Mouse (Mus musculus) small intestine, adult 2 months (tissue): ENCODE data around the gene Cpeb1. TPM values are rescaled to one million over a fixed set of nuclear protein-coding genes. Genes with fewer than 3 reads are reported as not detected.
A peak's percentile ranks its signal among the peaks of the same experiment; 100 is the strongest.

ENCODE experiments used
- H3K27ac ChIP-seq: fragments of 200-500 bp; 2 replicates; pipeline ENCODE4 v1.5.1; 2012; ENCODE audit warnings: low read depth, low read length, control low read depth, inconsistent platforms; ENCODE audit not compliant: insufficient read depth
- H3K27me3 ChIP-seq: fragments of 200-500 bp; 2 replicates; pipeline ENCODE4 v1.6.1; 2012; ENCODE audit warnings: mild to moderate bottlenecking, moderate library complexity, low read length, inconsistent platforms; ENCODE audit not compliant: control insufficient read depth, insufficient read depth
- H3K36me3 ChIP-seq: fragments of 200-500 bp; 2 replicates; pipeline ENCODE4 v1.6.1; 2012; ENCODE audit warnings: mild to moderate bottlenecking, low read length, control low read depth, inconsistent platforms; ENCODE audit not compliant: control insufficient read depth, insufficient read depth
- H3K4me1 ChIP-seq: fragments of 200-500 bp; 2 replicates; pipeline ENCODE4 v1.6.1; 2012; ENCODE audit warnings: low read length, inconsistent platforms, mixed read lengths; ENCODE audit not compliant: control insufficient read depth, insufficient read depth, insufficient read length
- H3K4me3 ChIP-seq: fragments of 200-500 bp; 2 replicates; pipeline ENCODE4 v1.5.1; 2012; ENCODE audit warnings: low read depth, mild to moderate bottlenecking, control low read depth, inconsistent platforms, low read length, moderate library complexity
- CTCF ChIP-seq: fragments of 200-500 bp; IDR thresholded peaks from 2 replicates; pipeline ENCODE4 v1.5.1; 2012; ENCODE audit warnings: low read depth, mild to moderate bottlenecking, control low read depth, inconsistent platforms, low read length, moderate library complexity, mixed read lengths; ENCODE audit not compliant: insufficient replicate concordance, insufficient read length; ENCODE audit errors: extremely low read depth
- POLR2A ChIP-seq: fragments of 200-500 bp; IDR thresholded peaks from 2 replicates; pipeline ENCODE4 v1.6.1; 2012; ENCODE audit warnings: low read depth, mild to moderate bottlenecking, control low read depth, inconsistent platforms, low read length, moderate library complexity
- WGBS: fragments of 180-500 bp; shearing (Covaris S2); methylation state at CpG from one replicate; pipeline ENCODE4 v1.1.7; 2018; 5-methylcytosine and 5-hydroxymethylcytosine counted together
- polyA plus RNA-seq: library from polyadenylated mRNA; depleted of rRNA; stranded (reverse); fragments of >200 nt; gene quantifications from 2 replicates; pipeline ENCODE4 v1.2.3, GENCODE M21; 2012

Gene Cpeb1
- polyA plus RNA-seq, 1 experiment, result 0.28 TPM

DNA sequence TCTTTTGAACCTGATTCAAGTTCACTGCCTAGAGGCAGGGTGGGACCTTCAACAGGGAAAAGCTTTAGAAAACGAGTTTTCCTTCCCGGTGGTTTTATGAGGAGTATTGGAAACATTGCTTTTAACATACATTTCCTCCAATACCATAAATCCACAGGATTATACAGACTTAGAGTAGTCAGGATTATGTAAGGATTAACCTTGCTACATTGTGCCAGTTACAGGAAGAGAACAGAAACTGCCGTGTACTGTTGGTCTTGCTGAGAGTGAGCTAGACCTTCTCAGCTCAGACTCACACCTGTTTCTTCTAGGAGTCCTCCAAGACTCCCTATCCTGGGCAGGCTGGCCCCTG is 116.8 kb downstream of the Cpeb1 start:
- TF ChIP-seq POLR2A, result no peak
- no peak for TF ChIP-seq CTCF
- Histone ChIP-seq H3K27me3 (no peaks in the 10 kb centered on the region), H3K36me3 (peaks cover 28% of the 10 kb centered on the region), H3K4me3 (no peak overlapping the region), H3K27ac (no peak overlapping the region), H3K4me1 (peaks cover 6% of the 10 kb centered on the region)
- 79% methylated on average over 3 of the region's 3 CpGs for WGBS

- Histone ChIP-seq H3K4me1 (peaks cover 2% of the 10 kb centered on the region; the same call in 1 of the 2 replicates), H3K27ac (no peak overlapping the region), H3K36me3 (peaks cover 23% of the 10 kb centered on the region), H3K27me3 (no peaks in the 10 kb centered on the region), H3K4me3 (no peak overlapping the region)
- TF ChIP-seq CTCF (no peak), POLR2A (no peak)
- 93% methylated on average over 21 of the region's 21 CpGs for WGBS
Observed at GRCm38 (mm10) chr7:81337785-81338521, 117.3 kb downstream of the Cpeb1 start.

DNA sequence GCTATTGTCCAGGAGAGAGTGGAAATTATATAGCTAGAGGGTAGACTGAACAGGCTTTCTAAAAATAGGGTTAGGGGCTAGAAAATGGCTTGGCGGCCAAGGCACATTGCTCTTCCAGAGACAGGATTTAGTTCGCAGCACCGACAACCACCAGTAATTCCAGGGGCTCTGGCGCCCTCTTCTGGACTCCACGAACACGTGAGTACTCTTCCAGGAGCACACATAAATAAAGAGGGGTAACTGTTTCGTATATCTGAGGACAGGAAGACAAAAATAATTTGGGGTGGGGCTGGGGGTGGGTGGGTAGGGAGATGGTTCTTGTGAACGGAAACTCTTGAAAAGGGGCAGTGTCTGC is 118.9 kb downstream of the Cpeb1 start:
- 56% methylated on average over 8 of the region's 8 CpGs for whole genome bisulfite sequencing
- H3K4me1 ChIP-seq, result no peaks in the 10 kb centered on the region
- TF ChIP-seq CTCF (peak; percentile 62; the same call in 1 of the 2 replicates), POLR2A (no peak)
- H3K36me3 ChIP-seq, result peaks cover 17% of the 10 kb centered on the region
- no peak overlapping the region for H3K27ac ChIP-seq
- no peaks in the 10 kb centered on the region for H3K27me3 ChIP-seq
- H3K4me3 ChIP-seq, result no peak overlapping the region

DNA sequence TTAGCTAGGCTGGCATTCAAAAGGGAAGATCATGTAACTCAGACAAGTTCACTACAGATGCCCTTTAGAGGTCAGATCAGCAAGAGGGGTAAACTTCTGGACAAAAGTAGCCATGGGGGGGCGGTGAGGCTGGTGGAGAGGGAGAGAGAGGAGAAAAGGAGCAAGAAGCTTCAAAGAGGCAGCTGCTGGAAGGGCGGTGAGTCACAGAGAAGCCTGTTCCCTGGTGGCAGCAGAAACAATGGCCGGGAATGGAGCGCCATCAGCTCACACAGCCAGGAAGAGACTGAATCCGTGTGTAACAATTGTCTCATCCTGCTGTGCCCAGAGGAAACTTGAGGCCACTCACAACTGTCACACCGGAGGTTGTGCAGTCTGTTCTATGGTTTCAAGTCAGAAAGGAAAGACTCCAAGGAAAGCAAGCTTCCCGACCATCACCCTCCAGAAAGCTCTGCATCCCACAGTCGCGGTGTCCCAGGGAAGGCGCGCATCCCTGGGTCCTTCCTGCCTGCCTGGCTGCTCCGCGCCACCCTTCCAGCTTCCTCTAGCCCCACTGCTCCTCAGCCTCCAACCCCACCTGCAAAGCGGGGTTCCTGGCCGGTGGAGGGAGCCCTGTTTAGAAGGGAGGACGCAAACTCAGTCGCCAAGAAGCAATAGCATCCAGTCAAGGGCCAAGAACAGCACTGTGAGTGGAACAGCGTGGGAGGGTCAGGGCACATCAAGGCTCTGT is 119.4 kb downstream of the Cpeb1 start:
- WGBS, result 86% methylated on average over 18 of the region's 18 CpGs
- Histone ChIP-seq H3K4me1 (no peaks in the 10 kb centered on the region), H3K4me3 (no peak overlapping the region), H3K36me3 (peaks cover 17% of the 10 kb centered on the region), H3K27me3 (no peaks in the 10 kb centered on the region), H3K27ac (no peak overlapping the region)
- TF ChIP-seq CTCF, result no peak
- no peak; the same call in 1 of the 2 replicates for TF ChIP-seq POLR2A

DNA sequence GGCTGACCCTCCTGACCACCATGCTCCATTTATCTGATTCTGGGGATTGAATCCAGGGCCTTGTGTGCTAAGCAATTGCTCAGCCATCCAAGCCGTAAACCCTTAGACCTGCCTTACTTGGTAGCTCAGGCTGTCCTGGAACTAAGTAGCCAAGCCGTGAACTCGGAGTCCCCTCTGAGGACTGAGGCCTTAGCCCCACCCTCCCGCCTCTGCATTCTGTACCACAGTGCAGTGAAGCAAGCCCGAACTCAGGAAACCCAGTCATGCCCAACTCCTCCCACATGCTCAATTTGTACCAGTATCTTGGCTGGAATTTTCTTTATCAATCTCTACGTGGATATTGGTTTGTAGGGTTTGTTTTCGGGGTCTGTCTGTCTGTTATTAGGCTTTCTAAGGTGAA is 123.4 kb downstream of the Cpeb1 start:
- Histone ChIP-seq H3K27me3 (no peaks in the 10 kb centered on the region), H3K4me1 (peaks cover 2% of the 10 kb centered on the region; the same call in 1 of the 2 replicates), H3K4me3 (no peak overlapping the region), H3K27ac (no peak overlapping the region), H3K36me3 (peaks cover 6% of the 10 kb centered on the region; the same call in 1 of the 2 replicates)
- TF ChIP-seq POLR2A (no peak), CTCF (no peak)
- 84% methylated on average over 7 of the region's 7 CpGs for WGBS

GRCm38 (mm10) chr7:81330767-81331166 is 124.5 kb downstream of the Cpeb1 start:
- no peak for TF ChIP-seq CTCF
- no peak for TF ChIP-seq POLR2A
- Histone ChIP-seq H3K4me3 (no peak overlapping the region), H3K4me1 (peaks cover 3% of the 10 kb centered on the region; the same call in 1 of the 2 replicates), H3K27me3 (no peaks in the 10 kb centered on the region), H3K27ac (no peak overlapping the region), H3K36me3 (peaks cover 6% of the 10 kb centered on the region; the same call in 1 of the 2 replicates)
- WGBS, result 78% methylated on average over 3 of the region's 3 CpGs

DNA sequence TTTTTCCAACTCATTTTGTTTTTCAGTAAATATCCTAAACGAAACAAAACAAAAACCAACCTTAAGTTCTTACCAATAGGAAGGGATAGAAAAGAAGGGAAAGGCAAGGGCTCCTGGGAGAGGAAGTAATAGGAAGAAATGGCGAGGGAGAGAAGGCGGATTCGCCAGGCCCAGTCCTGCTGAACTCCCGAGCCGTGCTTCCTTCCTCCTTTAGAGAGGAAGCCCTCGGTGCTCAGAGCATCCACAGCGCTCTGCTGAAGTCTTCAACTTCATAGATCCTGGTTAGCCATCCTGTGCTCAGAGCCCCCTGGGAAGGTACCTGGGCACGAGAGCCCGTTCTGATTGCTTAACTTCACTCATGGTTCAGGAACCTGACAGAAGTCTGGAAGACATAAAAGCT is 127.6 kb downstream of the Cpeb1 start:
- Histone ChIP-seq H3K27ac (no peak overlapping the region), H3K4me3 (no peak overlapping the region), H3K36me3 (peaks cover 2% of the 10 kb centered on the region; the same call in 1 of the 2 replicates), H3K27me3 (no peaks in the 10 kb centered on the region), H3K4me1 (peaks cover 3% of the 10 kb centered on the region; the same call in 1 of the 2 replicates)
- TF ChIP-seq CTCF (no peak), POLR2A (no peak)
- 82% methylated on average over 10 of the region's 10 CpGs for WGBS
